Mouse (Mus musculus): ENCODE results near the gene Sec31a.
"Not testable (repeated sequence)": the region's sequence is repeated elsewhere in the genome, so short reads cannot be mapped to it uniquely, and the experiment has no call there.

The Sec31a gene

DNA sequence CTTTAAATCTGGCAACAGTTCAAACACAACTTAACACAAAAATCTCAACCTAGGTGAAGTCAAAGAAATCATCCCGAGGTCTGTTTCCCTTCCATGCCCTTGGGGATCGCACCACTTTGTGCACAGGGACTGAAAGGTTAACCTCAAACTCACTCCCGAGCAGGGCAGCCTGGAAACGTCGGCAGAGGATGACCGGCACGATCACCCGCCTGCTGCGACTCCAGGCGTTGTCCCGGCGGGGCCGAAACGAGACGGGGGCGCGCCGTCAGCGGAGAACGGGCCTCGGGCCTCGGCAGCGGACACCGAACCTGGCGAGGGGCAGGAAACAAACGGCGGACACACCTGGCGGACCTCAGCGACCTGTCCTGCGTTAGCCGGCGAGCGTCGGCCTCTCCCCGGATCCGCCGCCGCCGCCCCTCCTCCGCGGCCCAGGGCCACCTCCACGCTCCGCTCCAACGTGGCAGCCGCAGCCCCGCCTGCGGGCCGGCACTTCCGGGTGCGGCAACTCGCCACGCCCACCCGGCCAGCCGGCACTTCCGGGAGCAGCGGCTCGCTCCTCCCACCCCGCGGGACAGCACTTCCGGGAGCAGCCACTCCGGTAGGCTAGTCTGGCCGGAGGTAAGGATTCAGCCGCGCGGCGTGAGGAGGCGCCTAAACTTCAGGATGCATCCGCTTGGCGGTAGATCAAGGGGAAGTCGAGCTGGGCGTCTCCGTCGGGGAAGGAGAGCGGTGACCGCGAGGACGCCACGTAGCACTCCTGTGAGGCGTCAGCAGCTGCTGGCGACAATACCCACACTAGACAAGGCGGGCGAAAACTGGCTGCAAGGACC lies at the start of gene Sec31a:
Sec31a (minus strand) TSS at position 474 of the 830 bp plus-strand sequence.
- DNase-seq (ENCODE audit: low read depth): peak; percentile 96

DNA sequence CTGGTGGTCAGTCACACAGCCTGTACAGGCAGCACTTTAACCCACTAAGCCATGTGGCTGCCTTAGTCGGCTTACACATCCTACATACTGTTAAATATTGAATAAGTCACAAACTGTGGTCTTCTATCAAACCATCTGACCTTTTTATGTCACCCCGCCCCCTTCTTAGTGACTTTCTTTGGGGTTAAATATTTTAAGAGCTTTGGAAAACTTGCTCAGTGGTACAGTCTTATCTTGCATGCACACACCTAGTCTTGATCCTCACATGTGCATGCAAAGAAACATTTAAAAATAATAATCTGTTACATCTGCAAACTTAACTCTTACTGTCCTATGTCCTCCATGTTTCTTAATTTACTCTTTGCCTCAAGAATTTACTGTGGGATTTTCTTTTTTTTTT lies 46.3 kb upstream of the Sec31a start:
- DNase-seq (ENCODE audit: low read depth): no peak

DNA sequence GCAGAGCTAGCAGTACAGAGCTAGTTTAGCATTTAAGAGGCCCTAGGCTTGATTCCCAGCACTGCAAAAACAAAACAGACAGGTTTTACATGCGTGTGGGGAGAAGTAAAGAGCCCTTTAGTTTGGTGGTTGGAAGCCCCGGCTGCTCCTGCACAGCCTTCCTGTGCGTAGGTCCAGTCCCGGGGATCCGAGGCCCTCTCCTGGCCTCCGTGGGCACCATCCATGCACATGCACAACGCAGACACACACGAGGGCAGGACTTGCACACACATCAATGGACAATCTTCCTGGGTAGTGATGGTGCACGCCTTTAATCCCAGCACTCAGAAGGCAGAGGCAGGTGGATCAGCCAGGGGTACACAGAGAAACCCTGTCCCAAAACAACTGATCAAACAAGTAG lies 45.5 kb upstream of the Sec31a start:
- no peak for DNase-seq (ENCODE audit: low read depth)

DNA sequence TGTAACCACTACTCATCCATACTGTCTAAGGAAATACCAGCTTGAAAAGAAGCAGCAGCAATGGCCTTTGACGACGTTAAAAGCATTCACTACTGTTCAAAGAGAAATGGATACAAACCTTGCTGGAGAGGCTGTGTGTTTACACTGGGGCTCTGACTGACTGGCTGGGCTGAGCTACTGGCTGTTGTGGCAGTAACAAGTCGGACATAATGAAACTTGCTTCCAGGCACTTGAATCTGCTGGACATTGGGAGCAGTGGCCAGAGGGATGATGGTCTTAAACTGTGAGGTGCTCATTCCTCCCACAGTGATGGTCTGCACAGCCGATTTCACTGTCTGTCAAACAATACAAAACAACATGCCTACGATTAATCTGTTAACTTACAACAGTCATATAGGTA lies 43.4 kb upstream of the Sec31a start:
- no peak for DNase-seq (ENCODE audit: low read depth)

DNA sequence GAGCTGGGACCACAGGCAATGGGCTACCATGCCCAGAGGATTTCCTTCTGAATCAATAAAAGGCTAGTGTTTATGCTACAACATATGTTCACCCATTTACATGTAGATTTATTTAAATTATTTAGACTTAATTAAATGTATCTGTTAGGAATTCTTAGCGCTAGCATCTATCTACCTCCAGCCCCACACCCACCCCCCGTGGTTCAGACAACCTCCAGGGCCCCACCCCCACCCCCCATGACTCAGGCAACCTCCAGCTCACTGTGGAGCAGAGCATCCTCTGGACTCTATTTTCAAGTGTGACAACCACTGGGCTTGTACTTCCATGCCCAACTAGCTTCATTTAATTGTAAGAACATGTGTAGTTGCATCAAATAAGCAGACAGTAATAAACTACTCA lies 35.8 kb upstream of the Sec31a start:
- DNase-seq (ENCODE audit: low read depth): no peak

DNA sequence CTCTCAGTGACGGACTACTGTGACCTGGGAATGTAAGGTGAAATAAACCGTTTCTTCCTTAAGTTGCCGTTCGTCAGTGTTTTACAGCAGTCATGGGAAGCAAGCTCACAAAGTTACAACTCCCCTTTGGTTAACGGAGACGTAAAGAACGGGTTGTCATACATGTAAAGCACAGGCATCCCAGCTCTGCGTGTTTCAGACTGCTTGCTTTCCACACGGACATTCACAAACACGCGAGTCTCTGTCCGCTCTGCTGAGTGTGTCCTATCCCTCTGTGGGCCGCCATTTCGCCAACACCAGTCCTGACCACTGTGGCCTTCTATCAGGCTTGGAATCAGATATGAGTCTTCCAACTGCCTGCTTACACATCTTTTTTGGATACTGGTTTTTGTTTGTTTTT lies 22.8 kb upstream of the Sec31a start:
- DNase-seq (ENCODE audit: low read depth): no peak

DNA sequence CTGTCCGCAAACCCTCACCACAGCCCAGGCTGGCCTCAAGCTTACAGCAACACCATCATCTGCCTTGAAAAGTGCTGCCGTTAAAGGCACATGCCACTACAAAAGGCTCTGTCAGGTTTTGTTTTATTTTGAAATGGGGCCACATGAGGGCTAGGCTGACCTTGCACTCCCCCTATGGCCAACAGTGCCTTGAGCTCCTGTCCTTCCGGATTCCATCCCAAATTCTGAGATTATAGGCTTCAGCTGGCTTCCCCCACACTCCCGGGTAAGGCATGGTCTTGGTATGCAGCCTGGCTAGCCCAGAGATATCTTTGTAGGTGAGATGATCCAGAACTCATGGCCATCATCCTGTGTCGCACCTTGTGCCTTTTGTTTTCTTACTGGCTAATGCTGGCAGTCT lies 21.9 kb upstream of the Sec31a start:
- no peak for DNase-seq (ENCODE audit: low read depth)

DNA sequence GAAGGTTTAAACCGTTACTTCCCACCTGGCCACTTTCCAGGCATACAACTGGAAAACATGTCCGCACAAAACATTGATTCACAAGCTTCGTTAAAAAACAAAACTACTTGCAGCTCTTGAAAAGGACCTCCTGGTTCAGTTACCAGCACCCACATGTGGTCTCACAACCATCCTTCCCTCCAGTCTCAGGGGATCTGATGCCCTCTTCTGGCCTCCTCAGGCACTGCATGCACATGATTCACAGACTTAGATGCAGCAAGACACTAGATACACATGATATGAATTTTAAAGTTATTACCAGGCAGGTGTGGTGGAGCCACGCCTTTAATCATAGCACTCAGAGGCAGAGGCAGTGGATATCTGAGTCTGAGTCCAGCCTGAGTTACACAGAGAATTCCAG lies 21.1 kb upstream of the Sec31a start:
- DNase-seq (ENCODE audit: low read depth): no peak

DNA sequence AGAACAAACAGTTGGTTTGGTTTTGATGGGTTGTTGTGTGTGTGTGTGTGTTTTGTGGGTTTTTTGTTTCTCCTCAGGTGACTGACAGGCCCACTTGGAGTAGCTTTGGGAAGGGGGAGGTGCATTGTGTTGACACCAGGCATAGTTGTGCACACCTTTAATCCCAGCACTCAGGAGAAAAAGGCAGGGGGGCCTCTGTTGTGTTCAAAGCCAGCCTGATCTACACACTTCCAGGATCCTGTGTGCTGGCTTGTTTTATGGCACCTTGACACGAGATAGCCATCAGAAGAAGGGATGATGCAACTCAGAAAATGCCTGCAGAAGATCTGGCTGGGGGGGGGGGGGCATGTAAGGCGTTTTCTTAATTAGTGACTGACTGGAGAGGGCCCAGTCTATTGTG lies 14.9 kb upstream of the Sec31a start:
- DNase-seq (ENCODE audit: low read depth): no peak

DNA sequence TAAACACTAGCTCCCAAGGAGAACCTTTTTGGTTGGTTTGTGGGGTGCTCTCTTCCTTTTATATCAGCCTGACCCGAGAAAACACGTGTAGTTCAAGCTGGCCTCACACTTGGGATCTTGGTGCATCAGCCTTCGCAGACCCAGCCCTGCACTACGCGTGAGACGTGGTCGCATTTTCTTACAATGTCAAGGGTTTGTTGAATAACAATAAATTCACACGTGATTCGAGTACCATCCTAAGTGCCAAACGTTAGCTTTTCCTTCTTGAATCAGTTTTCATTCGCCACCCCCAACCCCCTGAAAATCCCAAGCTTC lies 14.0 kb upstream of the Sec31a start:
- DNase-seq (ENCODE audit: low read depth): no peak

DNA sequence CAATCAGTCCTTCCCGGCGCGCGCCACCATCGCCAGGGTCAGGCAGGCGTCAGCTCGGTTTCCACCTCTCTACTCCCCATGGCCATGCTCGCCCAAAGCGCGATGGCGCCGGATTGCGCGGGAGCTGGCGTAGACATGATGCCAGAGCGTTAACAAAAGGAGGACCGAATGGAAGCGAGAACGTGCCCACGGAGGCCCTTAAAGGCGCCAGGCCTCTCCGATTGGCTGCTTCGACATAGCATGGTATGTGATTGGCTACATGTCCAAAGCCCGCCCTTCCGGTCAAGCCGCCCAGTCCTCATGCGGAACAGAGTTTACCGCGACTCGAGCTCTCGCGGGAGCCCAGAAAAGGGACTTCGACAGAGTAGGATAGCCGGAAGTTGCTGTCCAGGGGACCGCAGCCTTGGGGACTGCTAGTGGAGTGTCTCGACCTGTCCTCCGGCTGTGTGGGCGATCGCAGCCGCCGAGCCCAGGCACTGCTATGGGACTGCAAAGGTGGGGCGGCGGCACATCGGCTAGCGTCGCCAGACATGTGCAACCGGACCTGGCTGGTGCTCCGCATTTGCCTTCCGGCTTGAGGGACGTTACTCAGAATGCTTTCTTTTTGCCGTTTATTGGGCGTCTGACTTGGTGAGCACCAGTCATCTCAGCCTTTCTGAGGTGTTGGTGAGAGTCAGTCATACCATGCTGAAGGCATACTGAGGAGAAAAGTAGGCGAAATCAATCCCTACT lies 13.5 kb upstream of the Sec31a start:
- DNase-seq (ENCODE audit: low read depth): peak; percentile 94

DNA sequence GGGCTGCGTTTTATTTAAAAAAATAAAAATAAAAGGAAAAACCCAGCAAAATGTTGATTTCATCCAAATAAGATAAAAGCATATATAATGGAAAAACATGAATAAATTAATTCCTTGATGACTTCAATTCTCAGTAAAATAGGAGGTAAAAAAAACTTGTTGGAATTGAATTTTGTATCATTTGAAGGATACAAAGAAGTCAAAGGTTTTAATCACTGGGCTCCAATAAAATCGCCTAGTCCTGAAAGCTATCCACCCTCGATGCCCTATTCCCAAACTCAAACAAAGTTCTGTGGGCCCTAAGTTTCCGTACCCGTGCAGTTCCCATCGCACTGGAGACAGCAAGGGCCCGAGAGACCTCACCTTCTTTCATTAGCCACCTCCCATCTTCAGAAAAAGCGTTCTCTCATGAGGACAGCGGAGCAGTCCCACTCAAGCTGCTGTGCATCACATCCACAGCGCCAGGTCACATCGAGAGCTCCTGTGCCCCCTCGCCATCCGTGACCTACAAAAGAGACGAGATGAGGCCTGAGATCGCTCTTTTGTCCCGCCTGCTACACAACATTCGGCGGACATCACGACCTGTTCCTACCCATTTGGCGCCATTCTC lies 12.8 kb upstream of the Sec31a start:
- no peak for DNase-seq (ENCODE audit: low read depth)

DNA sequence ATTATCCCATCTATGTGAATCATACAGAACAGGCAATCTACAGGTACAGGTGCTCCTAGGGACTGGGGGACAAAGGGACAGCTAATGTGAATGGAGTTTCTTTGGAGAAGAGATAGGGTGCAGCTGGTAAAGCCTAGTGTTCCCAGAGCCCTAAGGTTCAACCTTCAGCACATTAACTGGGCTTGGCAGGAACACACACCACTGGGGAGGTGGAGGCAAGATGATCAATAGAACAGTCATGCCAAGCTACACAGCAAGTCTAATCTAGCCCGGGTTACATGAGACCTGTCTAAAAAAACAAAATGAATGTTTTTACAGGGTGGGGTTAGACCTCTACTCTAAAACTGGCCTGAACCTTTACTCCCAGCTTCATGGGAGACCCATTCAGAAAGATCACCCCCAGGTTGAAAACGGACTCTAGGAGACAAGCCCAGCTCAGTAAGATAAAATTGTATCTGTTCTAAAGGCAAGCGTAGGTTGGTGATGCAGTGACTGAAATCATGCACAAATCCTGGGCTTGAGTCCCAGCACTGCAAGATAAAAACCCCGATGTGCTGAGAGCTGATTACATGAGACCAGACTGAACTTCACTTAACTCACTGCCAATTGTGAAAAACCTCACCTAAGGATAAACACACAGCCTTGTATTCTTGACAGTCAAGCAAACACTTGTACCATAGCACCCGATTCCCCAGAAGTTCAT lies 12.1 kb upstream of the Sec31a start:
- DNase-seq (ENCODE audit: low read depth): peak; percentile 19

DNA sequence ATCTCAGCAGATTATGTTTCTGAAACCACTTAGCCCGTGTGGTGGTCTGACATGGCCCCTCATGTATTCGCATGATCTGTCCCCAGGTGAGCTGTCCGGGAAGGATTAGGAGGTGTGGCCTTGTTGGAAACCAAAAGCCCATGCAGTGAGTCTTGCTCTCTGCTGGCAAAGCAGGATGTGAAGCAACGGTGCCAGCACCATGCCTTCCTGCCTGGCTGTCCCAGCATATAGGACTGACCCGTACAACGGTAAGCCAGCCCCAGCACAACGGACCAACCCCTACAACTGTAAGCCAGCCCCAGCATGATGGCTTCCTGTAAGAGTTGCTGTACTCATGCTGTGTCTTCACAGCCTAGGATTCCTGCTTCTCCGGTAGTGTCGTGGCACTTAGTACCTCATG lies 11.2 kb upstream of the Sec31a start:
- peak; percentile 19 for DNase-seq (ENCODE audit: low read depth)

DNA sequence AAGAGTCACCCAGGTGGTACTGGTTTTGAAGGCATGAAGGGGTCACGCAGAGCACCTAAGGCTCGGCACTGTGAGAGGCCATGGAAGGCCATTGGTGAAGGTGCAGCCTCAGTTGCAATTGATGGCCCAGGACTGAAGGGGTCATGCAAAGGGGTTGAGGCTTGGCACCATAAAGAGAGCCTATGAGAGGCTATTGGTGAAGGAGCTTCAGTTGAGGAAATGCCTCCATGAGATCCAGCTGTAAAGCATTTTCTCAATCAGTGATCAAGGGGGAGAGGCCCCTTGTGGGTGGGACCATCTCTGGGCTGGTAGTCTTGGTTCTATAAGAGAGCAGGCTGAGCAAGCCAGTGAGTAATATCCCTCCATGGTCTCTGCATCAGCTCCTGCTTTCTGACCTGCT lies 9.8 kb upstream of the Sec31a start:
- not testable (repeated sequence) for DNase-seq (ENCODE audit: low read depth)

DNA sequence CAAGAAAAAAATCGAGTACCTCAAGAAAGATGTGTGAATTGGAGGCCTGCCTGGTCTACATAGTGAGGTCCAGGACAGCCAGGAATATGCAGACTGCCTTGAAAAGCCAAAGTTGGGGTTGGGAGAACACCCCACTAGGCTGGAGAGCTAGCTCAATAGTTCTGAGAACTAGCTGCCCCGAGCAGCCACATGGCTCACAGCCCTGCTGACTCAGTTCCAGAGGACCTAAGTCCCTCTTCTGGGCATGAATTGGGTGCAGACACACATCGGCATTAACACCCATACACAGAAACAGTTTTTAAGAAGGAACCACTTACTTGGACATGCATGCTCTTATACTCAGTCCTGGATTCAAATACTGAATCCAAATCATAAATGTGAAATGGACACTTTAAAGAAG lies 8.2 kb upstream of the Sec31a start:
- no peak for DNase-seq (ENCODE audit: low read depth)

DNA sequence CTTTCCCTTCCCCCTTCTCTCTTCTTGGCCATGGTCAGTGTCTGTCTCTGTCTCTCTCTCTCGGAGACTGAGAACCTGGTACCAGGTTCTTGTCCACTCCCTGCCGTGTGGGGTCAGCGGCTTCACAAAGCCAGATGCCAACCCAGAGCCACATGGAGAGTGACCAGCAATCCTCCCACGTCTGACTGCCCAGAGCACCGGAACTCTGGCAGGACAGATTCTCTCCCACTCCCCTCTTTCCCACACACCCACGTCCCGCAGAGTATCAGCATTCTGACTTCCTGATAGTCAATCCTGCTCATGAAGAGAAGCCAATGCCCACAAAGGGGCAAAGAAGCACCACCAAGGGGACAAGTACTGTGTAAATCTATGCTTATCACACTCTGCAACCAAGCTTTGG lies 7.6 kb upstream of the Sec31a start:
- DNase-seq (ENCODE audit: low read depth): no peak

DNA sequence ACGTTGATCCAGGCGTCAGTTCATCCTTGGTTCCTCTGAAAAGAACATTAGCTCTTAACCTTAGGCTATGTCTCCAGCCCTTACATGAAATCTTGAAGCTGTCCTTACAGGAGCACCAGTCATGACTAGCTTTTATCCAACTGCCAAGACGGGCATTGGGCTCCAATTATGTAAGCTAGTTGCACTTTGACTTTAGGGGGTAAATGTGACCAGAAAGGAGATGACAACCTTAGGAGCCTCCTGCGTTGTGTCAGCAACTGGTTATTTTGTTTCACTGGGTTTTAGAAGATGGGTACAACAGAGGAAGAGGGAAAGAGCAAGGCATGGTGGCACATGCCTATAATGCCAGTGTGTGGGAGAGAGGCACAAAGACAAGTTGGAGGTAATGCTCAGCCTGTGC lies 2.8 kb upstream of the Sec31a start:
- DNase-seq (ENCODE audit: low read depth): no peak

DNA sequence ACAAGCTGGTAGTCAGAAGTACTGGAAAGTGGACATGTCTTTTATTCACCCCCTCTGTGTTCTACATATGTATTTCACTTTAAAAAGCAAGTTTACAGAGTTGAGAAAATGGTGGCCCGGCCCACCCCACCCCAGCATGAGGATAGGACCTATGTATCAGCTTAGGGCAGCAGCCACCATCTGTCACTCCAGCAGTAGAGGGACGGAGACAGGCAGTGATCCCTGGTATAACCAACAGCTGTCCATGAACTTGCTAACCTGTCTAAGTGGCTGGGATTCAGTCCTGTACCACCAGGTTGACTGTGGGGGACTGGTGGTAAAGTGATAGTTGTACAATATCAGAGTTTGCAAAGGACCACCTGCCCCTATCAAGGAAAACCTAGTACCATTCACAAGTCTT lies 2.0 kb upstream of the Sec31a start:
- no peak for DNase-seq (ENCODE audit: low read depth)

DNA sequence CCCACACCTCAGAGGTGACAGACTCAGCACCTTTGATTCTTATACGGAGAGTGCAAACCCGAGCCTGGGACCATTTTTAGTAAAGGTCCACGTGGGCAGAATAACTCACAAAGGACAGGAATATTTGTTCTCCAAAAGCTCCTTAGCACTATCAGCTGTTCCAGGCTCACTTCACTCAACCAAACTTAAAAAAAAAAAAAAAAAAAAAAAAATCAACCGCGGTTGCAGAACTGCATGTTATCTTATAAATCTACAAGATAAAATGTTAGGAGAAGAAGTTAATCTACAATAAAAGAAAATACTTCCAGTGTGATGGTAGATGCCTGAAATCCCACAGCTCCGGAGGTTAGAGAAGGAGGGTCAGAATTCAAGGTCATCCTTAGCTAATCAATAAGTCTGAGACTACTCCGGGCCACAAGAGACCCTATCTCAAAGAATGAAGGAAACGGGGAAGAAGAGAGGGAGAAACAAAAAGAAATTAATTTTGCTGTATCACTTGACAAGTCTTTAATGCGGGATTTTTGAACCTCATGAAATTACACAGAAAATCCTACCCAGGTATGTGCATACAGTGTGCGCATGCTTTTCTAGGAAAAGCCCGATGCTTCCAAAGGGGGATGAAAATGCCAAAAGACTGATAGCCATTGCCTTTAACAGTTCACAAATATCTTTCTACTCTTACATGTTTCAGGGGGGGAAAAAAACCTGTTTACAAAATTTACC lies 1.4 kb downstream of the Sec31a start:
- no peak for DNase-seq (ENCODE audit: low read depth)

DNA sequence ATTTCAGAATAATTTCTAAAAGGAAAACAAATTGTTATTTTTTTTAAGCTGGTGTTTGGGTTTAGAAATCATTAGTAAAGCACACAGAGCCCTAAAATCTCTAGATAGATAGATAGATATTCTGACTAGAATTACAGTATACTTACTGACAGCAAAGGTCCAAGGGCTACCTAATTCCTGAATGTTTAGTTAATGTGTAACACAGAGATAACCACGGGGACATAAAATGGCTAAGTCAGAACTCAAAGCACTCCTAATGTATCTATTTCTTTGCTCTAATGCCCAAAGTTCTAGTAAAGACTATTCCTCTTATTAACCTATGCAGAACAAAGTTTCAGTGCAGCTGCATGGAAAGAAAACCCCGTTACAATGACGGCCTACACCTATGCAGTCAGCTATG lies 3.1 kb downstream of the Sec31a start:
- no peak for DNase-seq (ENCODE audit: low read depth)

DNA sequence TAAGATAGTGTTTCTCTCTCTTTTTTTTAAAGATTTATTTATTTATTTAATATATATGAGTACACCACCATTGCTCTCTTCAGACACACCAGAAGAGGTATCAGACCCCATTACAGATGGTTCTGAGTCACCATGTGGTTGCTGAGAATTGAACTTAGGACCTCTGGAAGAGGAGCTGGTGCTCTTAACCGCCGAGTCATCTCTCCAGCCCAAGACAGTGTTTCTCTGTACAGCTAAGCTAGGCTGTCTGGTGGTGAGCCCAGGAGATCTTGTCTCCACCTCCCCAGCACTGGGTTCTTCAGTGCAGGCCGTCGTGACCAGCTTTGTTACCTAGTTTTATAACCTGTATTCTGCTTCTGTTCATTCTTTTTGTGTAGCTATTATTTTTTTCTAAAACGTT lies 5.8 kb downstream of the Sec31a start:
- DNase-seq (ENCODE audit: low read depth): no peak

Data from naive thymus-derived CD4-positive, alpha-beta T cell, adult 2 months (primary cell).